Mouse (Mus musculus): Measurements from ENCODE around the gene Nedd4.
"Not testable (repeated sequence)": the region's sequence is repeated elsewhere in the genome, so short reads cannot be mapped to it uniquely, and the experiment has no call there.

Gene Nedd4

DNA sequence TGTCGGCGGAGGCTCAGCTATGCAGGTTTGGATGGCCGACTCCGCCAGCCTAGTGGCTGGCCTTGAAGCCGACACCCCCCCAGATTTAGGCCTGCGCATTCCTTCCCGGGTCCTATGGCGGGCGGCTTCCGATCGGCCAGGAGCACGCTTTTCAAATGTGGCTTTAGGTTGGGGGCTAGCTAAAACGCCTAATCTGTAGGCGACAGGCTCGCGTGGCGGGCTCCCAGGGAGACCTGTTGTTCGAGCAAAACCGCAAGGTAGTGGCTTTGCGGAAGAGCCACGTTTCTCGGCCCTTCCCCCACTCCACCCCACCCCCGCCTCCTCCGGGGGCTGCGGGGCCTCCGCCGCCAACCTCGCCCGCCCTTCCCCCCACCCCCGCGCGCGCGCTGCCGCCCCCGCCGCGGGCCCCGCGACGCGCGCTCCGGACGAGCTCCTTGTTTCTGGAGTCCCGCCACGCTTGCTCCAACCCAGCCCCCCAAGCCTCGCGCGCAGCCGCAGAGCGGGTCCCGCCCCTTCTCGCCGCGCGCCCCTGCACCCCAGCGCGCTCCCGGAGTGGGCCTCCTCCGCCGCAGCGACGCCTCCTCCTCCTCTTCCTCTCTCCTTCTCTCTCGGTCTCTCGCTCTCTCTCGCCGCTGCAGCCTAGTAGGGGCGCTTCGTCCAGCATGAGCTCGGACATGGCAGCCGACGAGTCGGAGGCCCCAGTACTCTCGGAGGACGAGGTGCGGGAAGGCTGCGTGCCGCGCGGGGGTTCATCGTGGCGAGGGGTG is at the start of gene Nedd4:
TSS of gene Nedd4 (plus strand) at position 452 of the 767 bp plus-strand sequence.
- peak; percentile 98 for DNase-seq

DNA sequence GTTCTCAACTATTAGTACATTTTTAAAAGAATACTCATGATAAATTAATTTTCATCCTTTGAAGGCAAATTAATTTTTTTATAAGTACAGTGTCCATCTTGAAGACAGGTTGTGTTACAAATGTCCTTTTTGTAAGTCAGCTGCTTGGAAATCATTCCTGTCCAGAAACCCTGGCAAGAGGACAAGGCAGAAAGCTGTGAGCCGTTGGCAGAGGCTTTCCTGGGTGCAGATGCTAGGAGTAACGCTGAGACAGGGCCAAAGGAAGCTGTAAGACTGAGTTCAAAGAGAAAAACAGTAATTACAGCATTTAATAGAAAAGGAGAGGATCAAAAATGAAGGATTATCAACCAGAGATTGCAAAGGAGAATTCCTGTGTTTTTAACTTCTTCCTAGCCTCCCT is 48.3 kb upstream of the Nedd4 start:
- DNase-seq, result no peak

DNA sequence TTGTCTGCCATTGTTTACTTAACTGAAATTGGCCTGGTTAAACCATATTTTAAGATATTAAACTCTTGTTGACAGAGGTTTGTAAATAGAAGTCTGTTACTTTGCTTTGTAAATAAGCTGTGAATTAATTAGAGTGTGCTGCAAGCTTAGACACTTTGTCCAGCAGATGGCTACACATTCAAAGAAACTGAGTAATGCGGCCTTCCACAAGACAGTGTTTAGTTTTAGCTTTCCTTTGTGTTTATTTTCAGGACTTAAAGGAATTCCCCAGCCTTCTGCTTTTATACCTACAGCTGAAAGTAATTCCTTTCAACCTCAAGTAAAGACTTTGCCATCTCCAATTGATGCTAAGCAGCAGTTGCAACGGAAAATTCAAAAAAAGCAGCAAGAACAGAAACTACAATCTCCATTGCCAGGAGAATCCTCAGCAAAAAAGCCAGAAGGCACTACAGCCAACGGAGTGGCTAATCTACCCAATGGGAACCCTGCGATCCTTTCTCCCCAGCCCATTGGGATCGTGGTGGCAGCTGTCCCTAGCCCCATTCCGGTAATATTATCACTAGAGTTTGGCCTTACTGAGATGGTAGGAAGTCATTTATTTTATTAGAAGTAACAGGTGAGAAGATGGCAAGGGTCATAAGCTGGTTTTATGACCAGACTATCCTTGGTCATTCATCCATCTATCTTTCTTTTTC is 47.2 kb upstream of the Nedd4 start:
- no peak for DNase-seq

DNA sequence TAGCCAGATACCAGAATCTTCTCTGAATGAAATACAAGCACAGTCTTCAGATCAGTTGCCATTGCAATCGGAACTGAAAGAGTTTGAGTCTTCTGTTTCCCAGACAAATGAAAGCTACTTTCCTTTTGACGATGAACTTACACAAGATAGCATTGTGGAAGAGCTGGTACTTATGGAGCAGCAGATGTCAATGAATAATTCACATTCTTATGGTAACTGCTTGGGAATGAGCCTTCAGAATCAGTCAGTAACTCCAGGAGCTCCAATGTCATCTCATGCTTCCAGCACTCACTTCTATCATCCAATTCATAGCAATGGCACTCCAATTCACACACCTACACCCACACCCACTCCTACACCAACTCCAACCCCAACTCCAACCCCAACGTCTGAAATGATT is 44.1 kb upstream of the Nedd4 start:
- DNase-seq, result no peak

DNA sequence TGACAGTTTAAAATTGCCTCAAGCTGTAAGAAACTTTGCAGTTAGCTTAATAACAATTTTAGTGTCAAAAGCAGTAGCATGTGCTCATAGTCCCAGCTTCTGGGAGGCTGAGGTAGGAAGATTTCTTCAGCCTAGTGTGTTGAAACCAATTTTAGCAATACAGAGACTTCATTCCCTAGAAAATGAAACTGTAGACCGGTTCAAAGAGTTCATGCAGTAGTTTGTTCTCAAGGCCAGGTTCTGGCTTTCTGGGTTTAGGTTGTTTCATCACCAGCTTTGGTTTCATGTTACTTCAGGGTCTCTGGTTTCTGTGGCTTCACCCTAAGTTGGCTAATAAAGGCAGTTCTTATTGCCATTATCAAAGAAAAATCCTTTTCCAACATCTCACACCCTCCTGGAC is 38.5 kb upstream of the Nedd4 start:
- DNase-seq, result no peak

GRCm38 (mm10) chr9:72627598-72627997 is 34.5 kb upstream of the Nedd4 start:
- DNase-seq, result no peak

DNA sequence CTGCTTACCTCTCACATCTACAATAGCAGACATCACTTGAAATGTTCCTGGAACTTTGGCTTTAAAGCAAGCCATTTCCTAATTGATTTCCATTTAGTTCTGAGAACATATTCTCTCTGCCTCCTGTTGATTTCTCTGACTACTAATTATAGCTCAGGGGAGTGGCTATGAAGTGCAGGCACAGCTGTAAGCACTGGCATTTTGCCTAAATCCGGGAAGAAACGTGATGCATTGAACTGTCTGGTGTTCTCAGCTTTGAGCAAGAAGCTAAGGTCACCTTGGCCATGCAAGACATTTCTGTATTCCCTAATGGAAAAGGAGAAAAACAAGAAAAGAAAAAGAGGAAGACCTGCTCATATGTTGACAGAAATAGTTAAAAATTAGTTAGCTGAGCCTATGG is 33.6 kb upstream of the Nedd4 start:
- DNase-seq, result no peak

DNA sequence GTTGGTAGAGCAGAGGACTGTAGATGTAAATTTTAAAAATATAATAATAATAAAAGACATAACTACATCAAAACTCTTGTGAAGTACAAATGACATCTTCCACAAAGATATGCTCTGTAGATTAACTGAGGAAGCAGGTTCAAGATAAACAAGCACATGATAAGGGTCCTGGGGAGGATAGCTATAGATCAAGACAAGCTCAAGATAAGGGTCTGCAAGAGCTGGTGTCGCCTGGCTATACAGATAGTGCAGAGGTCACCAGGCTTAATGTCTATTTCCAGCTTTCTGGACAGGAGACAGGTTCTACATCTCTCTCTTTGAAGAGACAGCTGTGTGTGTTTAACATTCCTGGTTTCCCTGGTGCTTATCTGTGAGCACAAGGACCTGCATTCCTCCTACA is 29.9 kb upstream of the Nedd4 start:
- DNase-seq, result no peak

DNA sequence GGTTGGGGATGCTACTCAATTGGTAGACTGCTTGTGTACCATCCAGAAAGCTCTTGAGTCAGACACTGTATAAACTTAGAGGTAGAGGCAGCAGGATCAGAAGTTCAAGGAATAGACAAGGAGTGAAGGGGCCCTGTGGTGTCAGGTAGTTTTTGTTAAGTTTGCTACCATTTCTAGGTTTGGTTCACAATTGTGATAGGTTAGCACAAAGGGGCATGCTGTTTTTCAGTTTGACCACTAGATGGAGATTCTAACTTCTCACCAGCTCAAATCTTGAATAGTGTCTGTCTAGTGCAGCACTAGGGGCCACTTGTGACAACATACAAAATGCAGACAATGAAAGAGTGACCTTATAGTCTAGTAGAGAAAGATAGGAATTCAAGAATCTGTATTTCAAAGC is 27.0 kb upstream of the Nedd4 start:
- DNase-seq, result no peak

DNA sequence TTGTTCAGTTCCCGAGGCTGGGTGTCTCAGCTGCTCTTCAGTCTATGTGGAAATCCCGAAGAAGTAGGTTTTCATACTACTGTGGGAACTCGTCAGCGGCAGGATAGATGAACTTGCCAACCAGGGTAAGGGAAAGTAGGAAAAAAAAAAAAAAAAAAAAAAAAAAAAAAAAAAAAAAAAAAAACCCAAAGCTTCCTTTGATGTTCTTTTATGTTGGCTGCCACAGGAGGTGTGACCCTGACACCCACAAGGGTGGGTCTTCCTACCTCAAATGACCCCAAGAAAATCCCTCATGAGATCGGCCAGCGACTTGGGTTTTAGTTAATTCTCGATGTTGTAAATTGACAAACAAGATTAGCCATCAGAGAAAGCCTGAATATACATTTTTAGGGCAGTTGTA is 25.6 kb upstream of the Nedd4 start:
- no peak for DNase-seq

DNA sequence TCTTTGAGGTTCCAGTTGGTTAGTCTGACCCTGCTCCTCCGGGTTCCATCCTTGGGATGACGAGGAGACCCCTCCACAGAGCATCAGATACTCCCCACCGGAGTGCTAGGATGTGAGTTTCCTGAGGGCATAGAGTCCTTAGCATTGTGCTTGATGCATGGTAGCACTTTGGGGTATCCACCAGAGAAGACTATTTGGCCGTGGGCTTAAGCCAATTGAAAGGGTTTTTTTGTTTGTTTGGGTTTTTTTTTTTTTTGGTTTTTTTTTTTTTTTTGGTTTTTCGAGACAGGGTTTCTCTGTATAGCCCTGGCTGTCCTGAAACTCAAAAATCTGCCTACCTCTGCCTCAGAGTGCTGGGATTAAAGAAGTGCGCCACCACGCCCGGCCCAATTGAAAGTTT is 24.9 kb upstream of the Nedd4 start:
- DNase-seq, result no peak

- DNase-seq, result no peak
Observed at GRCm38 (mm10) chr9:72638951-72639842, 22.9 kb upstream of the Nedd4 start.

DNA sequence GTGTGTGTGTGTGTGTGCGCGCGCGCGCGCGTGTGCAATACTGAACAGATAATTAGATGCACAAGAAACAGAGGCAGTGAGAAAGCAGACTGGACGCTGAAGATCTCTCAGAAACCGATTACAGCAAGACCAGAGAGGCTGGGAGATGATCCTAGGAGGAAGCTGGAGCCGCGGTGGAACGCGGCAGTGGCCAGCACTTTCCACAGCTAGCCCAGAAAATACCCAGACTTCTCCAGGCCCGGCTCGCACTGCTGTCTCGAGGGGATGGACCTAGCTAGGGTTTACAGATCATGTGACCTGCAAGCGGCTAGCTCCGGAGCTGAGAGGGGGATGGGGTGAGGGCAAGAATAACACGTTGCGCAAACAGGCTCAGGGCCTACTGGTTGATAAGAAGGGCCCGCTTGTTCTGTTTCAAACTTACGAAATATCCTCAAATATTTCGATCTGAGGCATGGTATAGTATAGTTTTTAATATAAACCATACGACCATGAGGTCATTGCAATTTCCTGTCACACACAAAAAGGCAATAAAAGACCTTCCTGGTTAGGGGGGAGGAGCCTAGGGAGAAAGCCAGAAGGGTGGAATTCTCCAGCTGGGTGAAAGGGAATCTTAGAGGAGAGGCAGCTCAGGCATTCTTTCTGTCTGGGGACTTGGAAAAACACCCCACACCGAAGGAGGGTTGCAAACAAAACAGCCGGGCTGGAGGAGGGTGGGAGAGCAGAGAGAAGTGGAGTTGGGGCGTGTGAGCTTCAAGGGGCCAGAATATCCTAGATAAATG is 22.1 kb upstream of the Nedd4 start:
- DNase-seq, result peak; percentile 53

GRCm38 (mm10) chr9:72640642-72641041 is 21.5 kb upstream of the Nedd4 start:
- DNase-seq, result no peak

GRCm38 (mm10) chr9:72641093-72641680 is 21.0 kb upstream of the Nedd4 start:
- no peak for DNase-seq

DNA sequence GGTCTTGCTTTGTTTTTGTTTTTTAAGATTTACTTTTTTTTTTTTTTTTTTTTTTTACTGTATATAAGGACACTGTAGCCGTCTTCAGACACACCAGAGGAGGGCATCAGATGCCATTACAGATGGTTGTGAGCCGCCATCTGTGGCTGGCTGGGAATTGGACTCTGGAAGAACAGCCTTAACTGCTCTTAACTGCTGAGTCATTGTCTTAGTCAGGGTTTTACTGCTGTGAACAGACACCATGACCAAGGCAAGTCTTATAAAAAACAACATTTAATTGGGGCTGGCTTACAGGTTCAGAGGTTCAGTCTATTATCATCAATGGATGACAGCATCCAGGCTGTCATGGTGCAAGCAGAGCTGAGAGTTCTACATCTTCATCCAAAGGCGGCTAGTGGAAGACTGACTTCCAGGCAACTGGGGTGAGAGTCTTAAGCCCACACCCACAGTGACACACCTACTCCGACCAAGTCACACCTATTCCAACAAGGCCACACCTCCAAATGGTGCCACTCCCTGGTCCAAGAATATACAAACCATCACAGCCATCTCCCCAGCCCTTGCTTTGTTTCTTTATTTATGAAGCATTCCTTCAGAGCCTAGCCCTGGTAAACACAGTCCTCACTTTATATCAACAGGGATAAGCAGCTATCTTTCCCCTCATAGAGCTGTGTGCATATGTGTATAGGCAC is 19.2 kb upstream of the Nedd4 start:
- not testable (repeated sequence) for DNase-seq

DNA sequence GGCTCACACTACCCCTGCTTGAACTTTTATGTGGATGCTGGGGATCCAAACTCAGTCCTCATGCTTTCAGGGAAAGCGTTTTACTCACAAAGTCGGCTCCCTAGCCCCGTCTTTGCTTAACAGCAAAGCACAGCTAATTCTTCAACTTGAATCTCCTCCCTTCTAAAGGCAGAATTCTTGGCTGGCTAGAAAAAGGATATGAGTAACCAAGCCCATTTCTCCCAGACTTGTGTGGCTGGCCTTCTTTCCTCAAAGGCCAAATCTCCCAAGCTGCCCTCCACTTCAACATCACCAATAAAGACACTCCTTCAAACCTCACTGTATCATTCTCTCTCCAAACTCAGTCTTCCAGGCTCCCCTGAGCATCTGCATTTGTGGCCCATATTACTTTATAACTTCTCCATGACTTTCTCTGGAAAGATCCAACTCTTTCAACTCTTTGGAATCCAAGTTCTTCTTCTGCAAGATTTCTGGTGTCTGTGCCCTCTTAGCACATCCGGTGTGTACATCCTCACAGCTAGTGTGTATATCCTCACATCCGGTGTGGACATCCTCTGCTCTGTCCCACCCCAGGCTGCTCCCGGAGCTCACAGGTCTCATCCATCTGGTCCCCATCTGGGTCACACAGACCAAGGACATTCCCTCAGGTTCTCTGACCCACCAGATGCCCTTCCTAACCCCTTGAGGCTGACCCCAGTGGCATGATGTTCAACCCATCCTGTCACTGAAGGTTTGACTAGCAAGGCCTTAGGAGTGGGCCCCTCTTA is 18.3 kb upstream of the Nedd4 start:
- no peak for DNase-seq

GRCm38 (mm10) chr9:72644418-72645110 is 17.6 kb upstream of the Nedd4 start:
- DNase-seq, result no peak

DNA sequence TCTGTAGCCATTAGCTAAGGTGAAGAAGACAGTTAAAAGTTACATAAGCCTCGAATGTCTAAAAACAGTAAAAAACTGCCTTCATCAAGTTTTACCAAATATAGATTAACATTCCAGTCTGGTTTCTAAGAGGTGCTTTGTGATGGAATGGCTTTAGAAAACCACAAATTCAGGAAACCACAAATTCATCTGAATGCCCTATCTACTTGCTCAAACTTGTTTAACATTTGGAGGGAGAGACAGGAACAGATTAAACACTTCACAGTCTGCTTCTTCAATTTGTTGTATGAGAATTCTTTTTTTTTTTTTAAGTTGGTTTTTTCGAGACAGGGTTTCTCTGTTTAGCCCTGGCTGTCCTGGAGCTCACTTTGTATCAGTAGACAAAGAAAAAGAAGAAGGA is 12.4 kb upstream of the Nedd4 start:
- DNase-seq, result no peak

DNA sequence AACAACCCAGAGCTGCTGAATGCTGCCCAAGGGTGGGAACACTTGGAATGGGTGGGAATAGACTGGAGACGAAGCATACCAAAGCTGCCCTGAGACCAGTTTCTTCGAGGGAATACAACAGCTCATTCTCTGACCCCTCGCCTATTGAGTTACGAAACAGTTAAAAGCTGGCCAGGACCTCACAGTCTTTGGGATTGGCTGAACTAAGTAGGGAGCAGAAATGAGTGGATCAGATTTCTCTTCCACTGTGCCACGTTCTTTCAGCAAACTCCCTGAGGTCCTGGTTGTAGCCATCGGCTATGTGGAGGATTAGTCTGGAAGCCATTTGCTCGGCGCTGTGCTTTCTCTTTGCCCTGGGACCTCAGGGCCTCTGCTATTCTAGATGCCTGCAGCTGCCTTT is 9.2 kb upstream of the Nedd4 start:
- DNase-seq, result no peak
